Mouse (Mus musculus) splenic B cell, adult 2 months (primary cell): ENCODE measurements at regions not wholly inside any gene's neighbourhood (a gene's known extent, or its start where the extent isn't known, plus 50 kb on each side); places are given as distances from the start of the nearest gene placed in this dataset.

Source experiments
- DNase-seq: peaks from one replicate; pipeline ENCODE4 v3.0.0-alpha.2; 2011; ENCODE audit warnings: low read depth, low spot score
- H3K27me3 ChIP-seq: 2 replicates; pipeline ENCODE4 v1.6.1; 2012; ENCODE audit warnings: mild to moderate bottlenecking, low read length, moderate library complexity, mixed read lengths; ENCODE audit not compliant: control insufficient read depth, poor library complexity, insufficient read depth, severe bottlenecking
- H3K36me3 ChIP-seq: 2 replicates; pipeline ENCODE4 v1.6.1; 2012; ENCODE audit warnings: mild to moderate bottlenecking, low read length, moderate library complexity, mixed read lengths; ENCODE audit not compliant: control insufficient read depth, poor library complexity, insufficient read depth, severe bottlenecking

DNA sequence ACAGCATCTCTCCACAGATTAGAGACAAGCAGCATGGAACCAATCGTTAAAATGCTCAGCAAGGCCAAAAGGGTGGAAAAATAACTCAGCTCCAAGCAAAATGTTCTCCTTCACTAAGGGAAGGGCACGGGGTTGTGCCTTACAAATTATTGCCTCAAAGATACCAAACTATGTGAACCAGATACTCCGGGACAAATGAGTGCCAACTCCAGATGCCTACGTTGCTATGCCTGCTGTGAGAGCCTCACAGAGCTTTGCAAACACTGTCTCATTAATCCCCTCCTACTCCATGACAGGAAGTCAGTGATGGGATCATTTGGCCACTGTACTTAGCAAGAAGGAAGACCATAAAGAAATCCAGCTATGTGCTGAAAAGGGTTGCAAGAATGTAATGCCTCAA, 345.9 kb upstream of the Map3k7 start:
- H3K27me3 ChIP-seq: no peaks in the 10 kb centered on the region
- no peaks in the 10 kb centered on the region for H3K36me3 ChIP-seq
- DNase-seq: no peak

- Histone ChIP-seq H3K36me3 (no peaks in the 10 kb centered on the region), H3K27me3 (no peaks in the 10 kb centered on the region)
- DNase-seq: no peak
These were observed 342.7 kb upstream of the Map3k7 start for GRCm38 (mm10) chr4:31621205-31621604.

GRCm38 (mm10) chr4:31627053-31627452, 336.8 kb upstream of the Map3k7 start:
- no peaks in the 10 kb centered on the region for H3K27me3 ChIP-seq
- no peaks in the 10 kb centered on the region for H3K36me3 ChIP-seq
- no peak for DNase-seq

GRCm38 (mm10) chr4:31627777-31628176, 336.1 kb upstream of the Map3k7 start:
- Histone ChIP-seq H3K27me3 (no peaks in the 10 kb centered on the region), H3K36me3 (no peaks in the 10 kb centered on the region)
- no peak for DNase-seq

GRCm38 (mm10) chr4:31638564-31638963, 325.3 kb upstream of the Map3k7 start:
- DNase-seq: no peak
- H3K27me3 ChIP-seq: no peaks in the 10 kb centered on the region
- H3K36me3 ChIP-seq: no peaks in the 10 kb centered on the region

DNA sequence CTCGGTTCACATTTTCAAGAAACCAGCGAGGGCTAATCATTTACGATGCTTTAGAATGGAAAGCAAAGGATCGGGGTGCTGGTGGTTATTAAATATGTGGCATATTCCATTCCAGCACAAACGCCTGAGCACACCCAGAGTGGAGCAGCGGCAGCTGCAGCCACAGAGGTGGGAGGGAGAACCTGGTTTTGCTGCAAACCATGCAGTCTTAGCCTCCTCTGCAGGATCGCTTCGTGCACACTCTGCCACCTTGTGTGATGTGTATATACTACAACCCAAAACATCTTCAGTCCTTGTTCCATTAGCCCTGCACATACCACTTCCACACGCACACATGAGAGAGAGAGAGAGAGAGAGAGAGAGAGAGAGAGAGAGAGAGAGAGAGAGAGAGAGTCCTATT, 321.7 kb upstream of the Map3k7 start:
- H3K27me3 ChIP-seq: no peaks in the 10 kb centered on the region
- H3K36me3 ChIP-seq: no peaks in the 10 kb centered on the region
- no peak for DNase-seq

DNA sequence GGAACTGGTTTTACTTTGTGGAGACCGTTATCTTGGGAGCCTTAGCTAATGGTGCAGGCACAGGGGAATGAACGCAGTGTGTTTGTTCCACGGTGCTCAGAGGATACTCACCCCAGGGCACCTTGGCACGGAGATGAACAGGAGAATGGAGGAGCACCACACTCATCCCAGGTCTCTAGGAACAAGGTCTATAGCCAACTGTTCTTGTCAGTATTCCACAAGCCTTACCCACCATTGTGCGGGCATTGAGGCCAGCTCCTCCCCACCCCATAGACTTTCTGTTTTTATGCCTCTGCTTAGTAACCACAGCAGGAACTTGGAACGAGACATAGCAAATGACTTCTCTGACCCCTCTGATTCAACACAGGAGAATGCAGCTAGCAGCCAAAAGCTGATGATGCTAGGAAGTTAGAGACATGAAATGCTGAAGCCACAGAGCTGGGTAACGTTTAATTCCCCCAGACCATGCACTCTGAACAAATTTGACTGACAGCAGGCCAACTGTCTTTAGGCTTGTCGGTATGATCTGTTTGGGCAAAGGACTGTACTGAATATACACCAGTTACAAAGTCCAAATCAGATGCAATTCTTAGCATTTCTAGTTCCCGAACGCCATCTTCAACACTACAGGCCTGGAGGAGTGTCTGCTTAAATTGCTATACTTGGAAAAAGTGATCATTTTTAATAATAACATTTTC, 321.2 kb upstream of the Map3k7 start:
- Histone ChIP-seq H3K27me3 (no peaks in the 10 kb centered on the region), H3K36me3 (no peaks in the 10 kb centered on the region)
- DNase-seq: no peak

DNA sequence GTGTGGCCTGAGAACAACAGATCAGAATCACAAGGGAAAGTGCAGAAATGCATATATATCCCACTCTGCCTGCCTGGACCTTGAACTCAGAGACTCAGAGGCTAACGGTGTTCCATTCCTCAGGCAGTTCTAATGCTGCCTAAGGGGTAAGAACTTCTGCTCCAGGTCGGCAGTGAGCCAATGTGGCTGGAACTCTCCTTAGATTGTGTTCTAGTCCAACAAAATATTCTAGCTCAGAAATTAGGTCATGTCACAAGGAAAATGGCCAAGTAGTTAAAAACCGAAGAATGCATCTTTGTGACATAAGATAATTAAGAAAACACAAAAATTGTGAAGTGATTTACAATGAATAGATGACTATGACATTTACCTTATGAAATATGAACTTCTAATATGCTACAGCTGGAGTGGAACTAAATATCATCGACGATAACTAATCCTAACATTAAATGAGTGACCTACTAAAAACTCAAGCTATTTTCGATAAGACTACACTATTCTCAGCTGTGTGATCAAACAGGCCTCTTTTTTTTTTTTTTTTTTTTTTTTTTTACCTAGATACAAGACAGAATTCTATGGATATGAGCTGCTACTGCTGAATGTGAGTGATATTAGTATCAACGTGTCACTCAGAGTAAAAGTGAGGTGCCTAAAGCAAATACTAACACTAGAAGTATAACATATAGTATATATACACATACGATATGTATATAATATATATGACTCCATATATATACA, 315.1 kb upstream of the Map3k7 start:
- Histone ChIP-seq H3K36me3 (no peaks in the 10 kb centered on the region), H3K27me3 (no peaks in the 10 kb centered on the region)
- DNase-seq: no peak

- H3K27me3 ChIP-seq: no peaks in the 10 kb centered on the region
- no peak for DNase-seq
- no peaks in the 10 kb centered on the region for H3K36me3 ChIP-seq
These were observed 308.4 kb upstream of the Map3k7 start for GRCm38 (mm10) chr4:31655364-31656106.

- Histone ChIP-seq H3K27me3 (no peaks in the 10 kb centered on the region), H3K36me3 (no peaks in the 10 kb centered on the region)
- no peak for DNase-seq
These were observed 307.8 kb upstream of the Map3k7 start for GRCm38 (mm10) chr4:31656111-31656510.

DNA sequence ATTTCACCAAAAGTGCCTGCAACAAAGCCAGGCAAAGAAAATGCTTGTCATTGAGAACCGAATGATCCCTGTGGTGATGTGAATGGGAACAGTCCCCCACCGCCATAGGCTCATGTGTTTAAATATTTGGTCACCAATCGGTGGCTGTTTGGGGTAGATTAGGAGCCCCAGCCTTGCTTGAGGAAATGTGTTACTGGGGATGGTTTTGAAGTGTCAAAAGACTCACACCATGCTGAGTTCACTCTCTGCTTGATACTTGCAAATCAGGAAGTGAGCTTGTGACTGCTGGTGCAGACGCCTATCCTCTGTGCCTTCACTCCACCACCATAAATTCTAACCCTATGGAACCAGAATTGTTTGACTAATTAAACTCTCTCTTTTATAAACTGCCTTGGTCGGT, 305.1 kb upstream of the Map3k7 start:
- no peaks in the 10 kb centered on the region for H3K27me3 ChIP-seq
- DNase-seq: no peak
- no peaks in the 10 kb centered on the region for H3K36me3 ChIP-seq

DNA sequence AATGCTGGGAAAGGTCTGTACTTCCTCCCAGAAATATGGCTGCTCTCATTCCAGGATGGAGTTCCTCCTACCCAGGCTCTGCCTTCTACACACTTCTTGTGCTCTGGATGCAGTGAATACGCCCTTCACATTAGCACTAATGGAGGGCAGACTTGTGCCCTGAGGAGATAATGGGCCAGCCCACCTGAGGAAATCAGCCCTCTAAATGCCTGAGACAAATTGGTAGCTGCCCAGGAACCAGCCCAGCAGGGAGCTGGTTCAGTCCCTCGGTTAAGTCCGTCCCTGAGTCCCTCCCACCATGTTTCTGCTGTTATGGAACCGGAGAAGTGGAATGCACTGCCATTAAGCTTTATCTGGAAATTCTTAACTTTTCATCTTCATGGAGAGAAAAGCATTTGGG, 303.0 kb upstream of the Map3k7 start:
- no peak for DNase-seq
- Histone ChIP-seq H3K27me3 (no peaks in the 10 kb centered on the region), H3K36me3 (no peaks in the 10 kb centered on the region)

GRCm38 (mm10) chr4:31671530-31672170, 292.2 kb upstream of the Map3k7 start:
- no peaks in the 10 kb centered on the region for H3K36me3 ChIP-seq
- no peaks in the 10 kb centered on the region for H3K27me3 ChIP-seq
- DNase-seq: no peak

DNA sequence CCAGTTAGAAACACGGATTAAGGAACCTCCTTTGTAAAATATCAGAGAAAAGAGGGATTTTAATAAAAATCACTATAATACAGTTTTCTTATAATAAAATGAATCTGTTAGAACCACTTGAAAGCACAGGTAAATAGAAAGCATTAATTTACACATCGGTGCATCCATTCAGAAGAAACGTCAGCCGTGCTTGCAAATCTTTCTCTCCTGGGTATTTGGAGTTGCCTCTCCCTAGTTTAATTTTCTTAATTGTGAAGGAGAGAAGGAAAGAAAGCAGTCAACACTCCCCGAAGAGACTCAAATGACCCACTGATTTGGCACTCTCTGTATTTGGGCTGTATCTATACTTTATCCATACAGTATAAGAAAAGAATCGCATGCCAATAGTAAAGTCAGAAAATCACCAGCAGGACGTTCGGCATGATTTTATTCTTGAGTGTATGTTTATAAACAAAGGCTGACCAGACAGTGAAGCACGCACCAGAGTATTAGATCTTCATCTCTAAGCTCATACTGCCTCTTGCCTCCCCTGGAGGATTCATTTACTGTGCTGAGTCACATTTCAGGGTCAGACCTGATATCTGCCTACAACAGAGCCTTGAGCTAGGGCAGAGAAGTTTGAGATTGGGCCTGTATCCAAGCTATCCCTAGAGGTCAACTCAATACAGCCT, 291.6 kb upstream of the Map3k7 start:
- no peaks in the 10 kb centered on the region for H3K36me3 ChIP-seq
- H3K27me3 ChIP-seq: no peaks in the 10 kb centered on the region

More for the DNA sequence above, 291.6 kb upstream of the Map3k7 start:
- no peak for DNase-seq
